Mouse (Mus musculus): Measurements from ENCODE around the gene Cacna1a. TPM values are rescaled to one million over a fixed set of nuclear protein-coding genes. Genes with fewer than 3 reads are reported as not detected.

The Cacna1a gene
- polyA plus RNA-seq, 1 experiment = 80.8 TPM

DNA sequence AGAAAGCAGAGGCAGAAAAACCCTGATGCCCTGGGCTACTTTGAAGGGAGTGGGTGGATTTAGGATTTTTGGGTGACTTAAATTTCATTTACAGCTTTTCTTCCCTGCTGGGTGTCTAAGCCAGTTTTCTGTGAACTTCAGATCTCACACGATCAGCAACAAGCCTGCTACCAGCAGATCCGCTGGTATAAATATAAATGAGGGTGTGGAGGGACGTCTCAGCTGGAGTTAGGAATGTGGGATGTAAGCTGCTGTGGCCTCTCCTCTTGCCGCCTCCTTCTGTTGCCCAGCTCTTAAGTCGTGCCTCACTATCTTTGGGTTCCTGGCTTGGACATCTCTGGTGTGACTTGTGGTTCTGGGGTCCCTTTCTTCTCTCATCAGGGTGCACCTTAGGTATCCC lies 41.3 kb downstream of the Cacna1a start:
- no peak for TF ChIP-seq CTCF (IDR thresholded peaks at IDR 0.05; ENCODE audit: borderline replicate concordance, extremely low read depth, insufficient read depth, insufficient read length)
- TF ChIP-seq POLR2A (IDR thresholded peaks at IDR 0.05; ENCODE audit: borderline replicate concordance, extremely low read depth, insufficient read depth, insufficient read length, poor library complexity, severe bottlenecking) = no peak
- no peak for DNase-seq (ENCODE audit: low read depth)

DNA sequence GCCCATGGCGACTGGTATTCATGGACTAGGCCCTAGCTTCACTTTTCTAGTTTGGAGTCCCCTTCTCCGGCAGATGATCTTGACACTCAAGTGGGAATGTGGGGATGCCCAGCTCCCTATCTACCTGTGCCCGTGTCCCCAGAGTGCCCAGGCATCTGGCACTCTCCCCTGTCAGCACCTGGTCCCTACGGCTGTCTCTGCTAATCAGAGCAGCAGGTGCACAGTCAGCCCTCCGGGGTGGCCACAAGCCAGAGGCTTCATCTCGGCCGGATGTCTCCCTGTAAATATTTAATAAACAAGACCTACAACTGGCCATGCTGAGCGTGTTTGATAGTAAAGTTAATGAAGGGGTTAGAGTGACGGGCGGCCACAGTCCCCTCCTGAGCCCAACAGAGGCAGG lies 47.1 kb downstream of the Cacna1a start:
- DNase-seq (ENCODE audit: low read depth) = no peak
- TF ChIP-seq POLR2A (IDR thresholded peaks at IDR 0.05; ENCODE audit: borderline replicate concordance, extremely low read depth, insufficient read depth, insufficient read length, poor library complexity, severe bottlenecking) (no peak), CTCF (IDR thresholded peaks at IDR 0.05; ENCODE audit: borderline replicate concordance, extremely low read depth, insufficient read depth, insufficient read length) (no peak)

DNA sequence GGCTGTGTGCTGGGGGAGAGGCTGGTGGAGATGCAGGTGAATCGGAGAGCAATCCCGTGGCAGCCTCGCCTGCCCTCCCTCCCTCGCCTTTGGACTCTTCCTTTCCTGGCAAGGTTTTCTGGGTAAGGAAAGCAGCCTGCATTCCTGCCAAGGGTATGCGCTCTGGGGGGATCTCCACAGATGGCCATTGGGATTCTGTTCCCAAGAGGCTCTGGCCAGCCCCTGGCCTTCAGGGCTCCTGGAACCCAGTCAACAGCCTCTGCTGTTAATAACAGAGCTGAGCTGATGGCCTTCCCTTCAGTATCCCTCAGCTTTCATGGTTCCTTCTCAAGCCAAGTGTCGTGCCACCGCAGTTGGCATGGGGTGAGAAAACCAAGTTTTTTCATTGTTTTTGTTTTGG lies 51.6 kb downstream of the Cacna1a start:
- no peak for TF ChIP-seq CTCF (IDR thresholded peaks at IDR 0.05; ENCODE audit: borderline replicate concordance, extremely low read depth, insufficient read depth, insufficient read length)
- TF ChIP-seq POLR2A (IDR thresholded peaks at IDR 0.05; ENCODE audit: borderline replicate concordance, extremely low read depth, insufficient read depth, insufficient read length, poor library complexity, severe bottlenecking) = no peak
- DNase-seq (ENCODE audit: low read depth) = peak; percentile 22

DNA sequence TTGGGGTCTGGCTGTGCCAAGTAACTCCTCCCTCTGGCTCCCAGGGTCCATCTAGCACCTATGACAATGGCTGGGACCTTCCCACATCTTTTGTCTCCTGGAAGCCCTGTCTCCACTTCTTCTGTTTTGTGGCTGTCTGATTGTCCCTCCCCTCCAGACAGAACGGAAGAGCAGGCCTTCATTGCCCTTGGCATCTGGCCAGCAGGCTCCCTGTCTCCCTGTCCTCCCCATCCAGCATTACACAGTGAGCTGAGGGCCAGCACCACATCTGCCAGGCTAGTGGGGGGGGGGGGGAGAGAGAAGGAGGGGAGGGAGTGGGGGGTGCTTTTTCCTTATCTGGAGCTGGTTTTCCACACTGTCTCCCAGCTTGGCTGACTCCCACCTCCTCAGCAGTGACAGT lies 53.8 kb downstream of the Cacna1a start:
- no peak for TF ChIP-seq CTCF (IDR thresholded peaks at IDR 0.05; ENCODE audit: borderline replicate concordance, extremely low read depth, insufficient read depth, insufficient read length)
- TF ChIP-seq POLR2A (IDR thresholded peaks at IDR 0.05; ENCODE audit: borderline replicate concordance, extremely low read depth, insufficient read depth, insufficient read length, poor library complexity, severe bottlenecking) = no peak

DNA sequence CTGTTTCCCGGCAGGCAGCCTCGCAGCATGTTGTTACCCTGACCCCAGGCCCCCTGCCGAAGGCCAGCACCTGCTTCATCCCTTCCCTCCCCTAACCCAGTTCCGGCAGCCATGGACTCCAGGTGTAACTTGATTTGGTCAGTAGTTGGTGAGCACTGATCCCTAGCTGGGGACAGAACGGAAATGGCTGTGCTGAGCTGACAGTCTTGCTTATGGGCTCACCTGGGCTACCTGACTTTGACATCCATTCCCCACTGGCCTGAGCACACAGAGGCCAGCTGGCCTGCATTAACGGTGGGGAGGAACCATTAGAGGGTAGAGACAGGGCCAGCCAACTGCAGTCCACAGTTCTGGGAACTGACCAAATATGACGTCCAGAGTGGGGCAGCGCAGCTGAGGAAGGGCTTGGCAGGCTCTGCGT lies 58.3 kb downstream of the Cacna1a start:
- TF ChIP-seq POLR2A (IDR thresholded peaks at IDR 0.05; ENCODE audit: borderline replicate concordance, extremely low read depth, insufficient read depth, insufficient read length, poor library complexity, severe bottlenecking) (no peak), CTCF (IDR thresholded peaks at IDR 0.05; ENCODE audit: borderline replicate concordance, extremely low read depth, insufficient read depth, insufficient read length) (no peak)
- no peak for DNase-seq (ENCODE audit: low read depth)

More for the DNA sequence above, 53.8 kb downstream of the Cacna1a start:
- peak; percentile 50 for DNase-seq (ENCODE audit: low read depth)

DNA sequence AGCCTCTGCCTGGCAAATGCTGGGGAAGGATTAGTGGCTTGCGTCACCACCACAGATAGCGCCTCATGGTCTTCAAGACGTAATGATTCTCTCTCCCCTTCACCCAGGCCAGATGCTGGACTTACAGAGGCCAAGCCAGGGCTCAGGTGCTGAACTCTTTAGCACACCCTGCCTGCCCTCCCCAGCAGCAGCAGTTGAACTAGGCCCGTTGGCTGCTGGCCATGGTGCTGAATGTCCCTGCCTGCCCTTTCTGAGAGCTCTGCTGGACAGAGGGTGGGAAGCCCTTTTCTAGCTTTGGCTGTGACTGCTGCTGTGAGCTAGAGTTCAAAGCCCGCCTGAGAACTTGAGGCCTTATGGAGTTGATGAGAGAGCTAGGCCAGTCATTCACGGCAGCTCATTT lies 66.3 kb downstream of the Cacna1a start:
- DNase-seq (ENCODE audit: low read depth) = peak; percentile 28
- TF ChIP-seq POLR2A (IDR thresholded peaks at IDR 0.05; ENCODE audit: borderline replicate concordance, extremely low read depth, insufficient read depth, insufficient read length, poor library complexity, severe bottlenecking) (no peak), CTCF (IDR thresholded peaks at IDR 0.05; ENCODE audit: borderline replicate concordance, extremely low read depth, insufficient read depth, insufficient read length) (peak; percentile 5; the same call in 1 of the 2 replicates)

DNA sequence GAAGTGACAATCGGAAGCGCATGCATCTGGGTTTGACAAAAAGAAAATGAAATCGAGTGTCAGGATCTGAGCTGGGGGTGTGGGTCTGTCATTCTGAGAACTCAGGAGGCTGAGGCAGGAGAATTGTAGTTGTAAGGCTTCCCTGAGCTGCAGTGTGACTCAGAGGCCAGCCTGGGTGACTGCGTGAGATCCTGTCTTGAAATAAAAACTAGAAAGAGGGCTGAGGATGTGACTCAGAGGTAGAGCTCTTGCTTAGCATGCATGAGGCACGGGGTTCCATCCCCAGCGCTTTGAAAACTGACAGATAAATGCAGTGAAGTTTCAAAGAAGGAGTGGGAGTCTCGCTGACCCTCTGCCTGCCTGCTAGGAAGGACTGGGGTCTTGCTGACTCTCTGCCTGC lies 70.6 kb downstream of the Cacna1a start:
- TF ChIP-seq CTCF (IDR thresholded peaks at IDR 0.05; ENCODE audit: borderline replicate concordance, extremely low read depth, insufficient read depth, insufficient read length) (no peak), POLR2A (IDR thresholded peaks at IDR 0.05; ENCODE audit: borderline replicate concordance, extremely low read depth, insufficient read depth, insufficient read length, poor library complexity, severe bottlenecking) (no peak)

DNA sequence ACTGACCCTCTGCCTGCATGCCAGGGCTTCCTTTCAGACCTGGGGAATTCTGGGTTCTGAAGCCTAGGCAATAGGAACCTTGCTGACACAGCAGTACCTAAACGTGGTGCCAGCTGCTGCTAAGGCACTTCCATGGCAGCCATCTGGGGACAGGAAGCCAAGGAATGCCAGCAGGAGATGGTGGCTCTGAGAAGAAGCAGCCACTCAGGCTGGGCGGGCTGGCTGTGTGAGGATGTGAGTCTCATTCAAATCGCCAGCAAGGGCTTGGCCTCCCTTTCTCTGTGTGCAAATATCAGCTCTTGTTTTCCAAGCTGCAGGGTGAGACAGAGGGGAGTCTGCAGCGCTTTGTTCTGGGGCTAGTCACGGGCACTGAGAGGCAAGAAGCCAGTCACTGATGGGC lies 71.0 kb downstream of the Cacna1a start:
- no peak for TF ChIP-seq POLR2A (IDR thresholded peaks at IDR 0.05; ENCODE audit: borderline replicate concordance, extremely low read depth, insufficient read depth, insufficient read length, poor library complexity, severe bottlenecking)
- TF ChIP-seq CTCF (IDR thresholded peaks at IDR 0.05; ENCODE audit: borderline replicate concordance, extremely low read depth, insufficient read depth, insufficient read length) = no peak
- peak; percentile 73 for DNase-seq (ENCODE audit: low read depth)

More for the DNA sequence above, 70.6 kb downstream of the Cacna1a start:
- no peak for DNase-seq (ENCODE audit: low read depth)

DNA sequence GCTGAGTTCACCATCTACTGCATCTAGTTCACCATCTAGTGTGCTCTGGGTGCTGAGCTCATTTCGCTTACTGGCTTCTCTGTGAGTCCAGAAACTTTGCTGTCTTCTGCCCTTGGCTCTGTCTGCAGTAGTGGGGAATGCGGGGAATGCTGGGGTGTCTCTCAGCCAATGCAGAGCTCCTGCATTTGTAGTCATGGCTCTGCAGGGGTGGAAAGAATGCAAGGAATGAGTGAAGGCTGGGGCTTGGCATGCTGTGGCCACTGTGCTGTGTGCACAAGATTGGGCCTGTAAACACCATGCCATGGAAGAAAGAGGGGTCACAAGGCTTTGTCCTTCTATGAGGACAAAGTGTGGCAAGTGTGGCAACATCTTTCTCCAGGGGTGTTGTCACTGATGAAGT lies 72.5 kb downstream of the Cacna1a start:
- DNase-seq (ENCODE audit: low read depth) = no peak
- TF ChIP-seq POLR2A (IDR thresholded peaks at IDR 0.05; ENCODE audit: borderline replicate concordance, extremely low read depth, insufficient read depth, insufficient read length, poor library complexity, severe bottlenecking) = no peak
- no peak for TF ChIP-seq CTCF (IDR thresholded peaks at IDR 0.05; ENCODE audit: borderline replicate concordance, extremely low read depth, insufficient read depth, insufficient read length)

DNA sequence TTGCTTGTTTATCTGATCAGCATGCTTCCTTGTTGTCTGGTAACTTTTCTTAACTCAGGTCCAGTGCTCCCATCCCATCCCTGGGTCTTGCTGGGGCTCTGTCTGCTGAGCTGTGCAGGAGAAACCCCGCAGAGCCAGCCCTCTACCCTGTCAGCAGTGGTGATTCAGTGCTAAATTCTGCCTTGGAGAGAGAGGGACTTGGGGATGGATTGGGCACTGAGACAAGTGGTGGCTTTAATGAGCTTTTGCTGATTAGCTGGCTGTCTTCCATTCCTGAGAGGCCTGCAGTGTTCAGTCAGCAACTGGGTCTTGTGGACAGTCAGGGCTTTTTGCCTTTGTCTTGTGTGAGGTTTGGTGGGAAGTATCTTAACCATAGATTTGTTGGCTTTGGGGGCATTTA lies 78.7 kb downstream of the Cacna1a start:
- peak; percentile 69 for DNase-seq (ENCODE audit: low read depth)
- TF ChIP-seq POLR2A (IDR thresholded peaks at IDR 0.05; ENCODE audit: borderline replicate concordance, extremely low read depth, insufficient read depth, insufficient read length, poor library complexity, severe bottlenecking) (no peak), CTCF (IDR thresholded peaks at IDR 0.05; ENCODE audit: borderline replicate concordance, extremely low read depth, insufficient read depth, insufficient read length) (no peak)

DNA sequence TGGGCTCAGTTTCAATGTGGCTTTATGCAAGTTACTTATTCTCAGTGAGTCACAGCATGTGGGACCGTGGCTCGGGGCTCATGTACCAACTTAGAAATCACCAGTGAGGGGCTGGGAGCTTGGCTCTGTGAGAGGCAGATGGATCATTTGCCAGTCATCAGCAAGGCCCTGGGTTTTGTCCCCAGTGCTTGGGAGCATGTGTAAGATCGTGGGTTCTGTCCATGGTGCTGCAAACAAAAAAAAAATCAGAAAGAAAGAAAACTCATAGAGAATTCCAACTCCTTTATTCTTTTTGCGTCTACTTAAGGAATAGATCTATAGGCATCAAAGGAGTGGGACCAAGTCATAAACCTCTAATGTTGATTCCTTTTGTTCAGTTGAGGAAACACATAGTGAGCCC lies 80.8 kb downstream of the Cacna1a start:
- DNase-seq (ENCODE audit: low read depth) = no peak
- TF ChIP-seq POLR2A (IDR thresholded peaks at IDR 0.05; ENCODE audit: borderline replicate concordance, extremely low read depth, insufficient read depth, insufficient read length, poor library complexity, severe bottlenecking) (no peak), CTCF (IDR thresholded peaks at IDR 0.05; ENCODE audit: borderline replicate concordance, extremely low read depth, insufficient read depth, insufficient read length) (no peak)

DNA sequence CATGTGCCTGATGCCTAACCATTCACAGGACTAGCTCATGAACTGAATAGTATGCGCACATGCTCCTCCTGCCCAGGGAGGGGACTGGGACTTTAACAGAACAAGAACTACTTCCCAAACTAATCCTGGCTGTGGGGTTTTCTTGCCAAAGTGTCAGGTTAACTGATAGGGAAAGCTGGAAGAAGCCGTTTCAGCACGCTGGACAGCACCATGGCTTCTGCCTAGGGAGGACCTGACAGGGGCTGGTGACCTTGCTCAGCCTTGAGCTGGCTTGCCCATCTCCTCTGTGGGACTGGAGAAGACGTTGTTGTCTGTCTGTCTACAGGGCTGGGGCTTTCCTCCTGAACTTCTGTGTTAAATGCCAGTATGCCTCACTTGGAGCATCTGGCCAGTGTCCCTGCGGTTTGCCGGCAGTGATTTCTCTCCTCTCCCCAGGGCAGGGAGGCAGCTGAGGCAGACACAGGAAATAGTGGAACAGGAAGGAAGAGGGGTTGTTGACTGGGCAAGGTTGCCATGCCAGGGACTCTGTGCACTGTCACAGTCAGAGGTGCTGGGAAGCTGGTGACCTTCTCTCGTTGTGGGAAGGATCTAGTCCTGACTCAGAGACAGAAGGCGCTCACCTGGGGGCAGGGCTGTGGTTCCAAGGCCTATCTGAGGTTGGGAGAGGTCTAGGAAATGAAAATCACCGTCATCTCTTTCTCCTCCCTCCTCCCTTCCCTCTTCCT lies 83.2 kb downstream of the Cacna1a start:
- TF ChIP-seq POLR2A (IDR thresholded peaks at IDR 0.05; ENCODE audit: borderline replicate concordance, extremely low read depth, insufficient read depth, insufficient read length, poor library complexity, severe bottlenecking) (no peak), CTCF (IDR thresholded peaks at IDR 0.05; ENCODE audit: borderline replicate concordance, extremely low read depth, insufficient read depth, insufficient read length) (no peak)
- DNase-seq (ENCODE audit: low read depth) = peak; percentile 35
